In the genomic region with DNA sequence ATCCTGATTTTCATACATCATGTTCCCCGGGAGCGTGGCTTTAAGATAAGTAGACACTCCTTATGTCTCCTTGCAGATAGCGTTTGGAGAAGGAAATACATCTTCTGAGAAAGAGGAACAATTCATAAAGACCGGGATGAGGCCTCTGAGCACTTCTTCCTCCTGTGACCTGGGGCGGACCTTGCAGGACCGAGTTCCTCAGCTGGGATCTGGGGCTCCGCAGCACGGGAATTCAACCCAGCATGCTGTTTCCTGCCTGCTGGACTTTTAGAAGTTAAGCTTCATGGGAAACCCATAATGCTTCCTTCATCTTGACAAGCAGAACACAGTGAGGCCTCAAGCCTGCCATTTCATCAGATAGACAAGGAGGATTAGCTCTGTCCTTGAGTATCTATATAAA, we compare ENCODE assay signal across 25 mouse cellular contexts.
"Had no signal": no experiment of that assay in that cellular context is flagged by ENCODE, and none has a peak within 500 bp of the region (broad histone marks: within the 10 kb centered on the region; RNA-seq: fewer than 3 reads in every experiment).

No protein-coding gene starts in this region.

- H3K4me1 ChIP-seq: heart, embryonic 12.5 days; limb, embryonic 12.5 days; liver, embryonic 13.5 days; liver, embryonic 15.5 days had no signal

- H3K27me3 ChIP-seq: hindbrain, embryonic 15.5 days; intestine, embryonic 15.5 days; liver, embryonic 13.5 days; liver, embryonic 15.5 days had no signal

- H3K36me3 ChIP-seq: heart, embryonic 12.5 days; hindbrain, embryonic 10.5 days; hindbrain, embryonic 15.5 days; intestine, embryonic 15.5 days; limb, embryonic 10.5 days; limb, embryonic 12.5 days; liver, embryonic 13.5 days; liver, embryonic 15.5 days had no signal

- ATAC-seq: inflammation-experienced regulatory T-cells, adult 6 months; intestine, postnatal 0 days had no signal

- DNase-seq: gastrocnemius, adult 2 months; gastrocnemius, postnatal 10 days; gastrocnemius, postnatal 25 days; heart, adult 2 months; heart, postnatal 10 days; heart, postnatal 36 days; kidney, adult 18-20 months; kidney, adult 8-10 months; kidney, postnatal 10 days; kidney, postnatal 25 days; kidney, postnatal 4 days; liver; liver, embryonic 13.5 days had no signal

- H3K9ac ChIP-seq: heart, embryonic 12.5 days; hindbrain, embryonic 15.5 days; intestine, embryonic 15.5 days; limb, embryonic 12.5 days; liver, embryonic 13.5 days; liver, embryonic 15.5 days had no signal

- H3K27ac ChIP-seq: gastrocnemius, adult 2 months; heart, adult 2 months; hindbrain, embryonic 15.5 days; intestine, embryonic 15.5 days; layer of hippocampus, adult 2 months; left cerebral cortex, adult 2 months; limb, embryonic 10.5 days; limb, embryonic 12.5 days; liver, embryonic 13.5 days; liver, embryonic 15.5 days had no signal

- H3K4me3 ChIP-seq: gastrocnemius, adult 2 months; heart, adult 2 months; heart, embryonic 12.5 days; hindbrain, embryonic 10.5 days; hindbrain, embryonic 15.5 days; intestine, embryonic 15.5 days; layer of hippocampus, adult 2 months; left cerebral cortex, adult 2 months; limb, embryonic 10.5 days; limb, embryonic 12.5 days; liver, embryonic 13.5 days; liver, embryonic 15.5 days had no signal

- H3K9me3 ChIP-seq: heart, embryonic 12.5 days; hindbrain, embryonic 10.5 days; hindbrain, embryonic 15.5 days; intestine, embryonic 15.5 days; limb, embryonic 10.5 days; limb, embryonic 12.5 days; liver, embryonic 13.5 days; liver, embryonic 15.5 days had no signal

- H3K4me2 ChIP-seq: heart, embryonic 12.5 days; intestine, embryonic 15.5 days; limb, embryonic 12.5 days; liver, embryonic 11.5 days; liver, embryonic 13.5 days; liver, embryonic 15.5 days had no signal
